Mouse (Mus musculus) splenic B cell, adult 2 months (primary cell): ENCODE data around the gene Prkag1.

Experiments used
- DNase-seq: peaks from one replicate; pipeline ENCODE4 v3.0.0-alpha.2; 2011; ENCODE audit warnings: low read depth, low spot score
- H3K27me3 ChIP-seq: 2 replicates; pipeline ENCODE4 v1.6.1; 2012; ENCODE audit warnings: mild to moderate bottlenecking, low read length, moderate library complexity, mixed read lengths; ENCODE audit not compliant: control insufficient read depth, poor library complexity, insufficient read depth, severe bottlenecking
- H3K36me3 ChIP-seq: 2 replicates; pipeline ENCODE4 v1.6.1; 2012; ENCODE audit warnings: mild to moderate bottlenecking, low read length, moderate library complexity, mixed read lengths; ENCODE audit not compliant: control insufficient read depth, poor library complexity, insufficient read depth, severe bottlenecking

Prkag1 gene

GRCm38 (mm10) chr15:98861701-98862410 lies 30.5 kb upstream of the Prkag1 start:
- no peaks in the 10 kb centered on the region for H3K27me3 ChIP-seq
- peaks cover 22% of the 10 kb centered on the region for H3K36me3 ChIP-seq
- no peak for DNase-seq

- DNase-seq, result no peak
- H3K27me3 ChIP-seq, result no peaks in the 10 kb centered on the region
- H3K36me3 ChIP-seq, result peaks cover 22% of the 10 kb centered on the region
Measured at GRCm38 (mm10) chr15:98860921-98861320, 29.6 kb upstream of the Prkag1 start.

GRCm38 (mm10) chr15:98859319-98860043 lies 28.2 kb upstream of the Prkag1 start:
- no peak for DNase-seq
- H3K36me3 ChIP-seq, result peaks cover 27% of the 10 kb centered on the region
- H3K27me3 ChIP-seq, result no peaks in the 10 kb centered on the region

DNA sequence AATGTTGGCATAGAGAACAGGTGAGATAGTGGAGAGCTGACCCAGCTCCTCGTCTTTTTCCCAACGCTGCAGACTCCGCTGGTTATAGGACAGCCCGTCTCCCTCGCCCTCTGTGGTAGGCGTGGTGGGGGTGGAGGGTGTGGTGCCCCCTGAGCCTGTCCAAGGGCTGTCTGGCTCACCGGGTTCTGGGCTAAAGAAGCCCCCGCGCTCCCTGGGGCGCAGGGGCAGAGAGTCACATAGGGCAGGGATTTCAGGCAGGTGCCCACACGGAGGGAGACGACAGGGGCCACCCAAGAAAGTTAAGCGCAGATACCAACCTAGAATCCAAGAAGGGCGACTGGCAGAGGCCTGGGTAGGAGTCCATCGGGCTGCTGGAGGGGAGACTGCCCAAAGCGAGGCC lies 22.9 kb upstream of the Prkag1 start:
- no peaks in the 10 kb centered on the region for H3K27me3 ChIP-seq
- H3K36me3 ChIP-seq, result peaks cover 20% of the 10 kb centered on the region
- no peak for DNase-seq

- no peak for DNase-seq
- peaks cover 23% of the 10 kb centered on the region for H3K36me3 ChIP-seq
- H3K27me3 ChIP-seq, result no peaks in the 10 kb centered on the region
Measured at GRCm38 (mm10) chr15:98853161-98853937, 22.0 kb upstream of the Prkag1 start.

DNA sequence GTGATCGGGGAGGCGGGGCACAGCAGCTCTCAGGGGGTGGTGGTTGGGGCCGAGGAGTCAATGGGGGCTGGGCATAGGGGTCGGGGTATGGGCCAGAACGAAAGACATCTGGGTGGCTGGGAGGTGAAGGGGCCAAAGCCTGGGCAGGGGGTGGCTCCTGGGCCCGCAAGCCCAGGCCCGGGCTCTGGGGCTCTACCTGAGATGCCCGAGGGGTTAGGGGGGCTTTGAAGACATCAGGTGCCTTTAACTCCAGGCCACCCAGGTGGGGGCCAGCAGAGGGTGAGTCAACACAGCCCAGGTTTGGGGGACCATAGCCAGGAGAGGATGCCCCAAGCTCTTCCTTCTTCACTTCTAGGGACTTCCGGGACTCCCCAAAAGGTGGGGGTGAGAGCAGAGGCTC lies 21.4 kb upstream of the Prkag1 start:
- no peak for DNase-seq
- no peaks in the 10 kb centered on the region for H3K27me3 ChIP-seq
- H3K36me3 ChIP-seq, result peaks cover 23% of the 10 kb centered on the region

GRCm38 (mm10) chr15:98852071-98852470 lies 20.8 kb upstream of the Prkag1 start:
- no peaks in the 10 kb centered on the region for H3K27me3 ChIP-seq
- no peak for DNase-seq
- peaks cover 23% of the 10 kb centered on the region for H3K36me3 ChIP-seq

GRCm38 (mm10) chr15:98851229-98851818 lies 20.0 kb upstream of the Prkag1 start:
- no peak for DNase-seq
- H3K27me3 ChIP-seq, result no peaks in the 10 kb centered on the region
- H3K36me3 ChIP-seq, result peaks cover 25% of the 10 kb centered on the region

DNA sequence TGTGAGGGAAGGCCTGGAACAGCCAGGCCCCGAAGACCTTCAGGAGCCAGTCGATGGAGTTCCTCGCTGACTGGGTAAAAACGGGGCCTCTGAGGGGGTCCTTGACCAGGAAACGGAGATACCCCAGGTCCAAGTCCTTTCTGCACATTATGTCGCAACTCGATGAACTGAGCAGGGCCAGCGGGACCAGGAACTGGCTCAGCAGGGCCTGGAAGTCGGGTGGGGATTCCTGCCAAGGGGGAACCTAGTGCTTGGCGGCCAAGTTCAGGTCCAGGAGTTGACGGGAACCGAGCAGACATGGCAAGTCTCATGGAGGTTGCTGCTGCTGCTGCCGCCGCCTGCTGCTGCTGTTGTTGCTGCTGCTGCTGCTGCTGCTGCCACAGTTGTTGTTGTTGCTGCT lies 19.3 kb upstream of the Prkag1 start:
- no peaks in the 10 kb centered on the region for H3K27me3 ChIP-seq
- H3K36me3 ChIP-seq, result peaks cover 24% of the 10 kb centered on the region
- no peak for DNase-seq

- DNase-seq, result no peak
- peaks cover 20% of the 10 kb centered on the region for H3K36me3 ChIP-seq
- H3K27me3 ChIP-seq, result no peaks in the 10 kb centered on the region
Measured at GRCm38 (mm10) chr15:98849956-98850600, 18.8 kb upstream of the Prkag1 start.

- H3K36me3 ChIP-seq, result peaks cover 20% of the 10 kb centered on the region
- no peak for DNase-seq
- H3K27me3 ChIP-seq, result no peaks in the 10 kb centered on the region
Measured at GRCm38 (mm10) chr15:98849165-98849564, 17.8 kb upstream of the Prkag1 start.

DNA sequence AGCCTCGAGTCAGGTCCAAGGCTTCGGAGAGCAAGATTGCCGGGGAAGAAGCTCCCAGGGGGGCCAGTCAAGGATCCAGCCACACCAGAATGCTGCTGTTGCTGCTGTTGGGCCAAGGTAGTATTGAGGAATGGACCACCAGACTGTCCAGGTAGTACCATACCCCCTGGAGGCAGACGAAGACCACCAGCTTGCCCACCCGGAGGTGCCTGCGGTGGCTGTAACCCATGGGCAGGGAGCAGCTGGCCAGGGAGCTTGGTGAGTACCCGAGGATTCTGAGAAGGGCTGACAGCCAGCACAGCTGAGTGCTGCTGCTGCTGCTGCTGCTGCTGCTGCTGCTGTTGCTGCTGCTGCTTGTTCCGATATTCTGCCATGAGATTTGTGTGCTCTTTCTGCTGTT lies 14.8 kb upstream of the Prkag1 start:
- no peak for DNase-seq
- Histone ChIP-seq H3K27me3 (no peaks in the 10 kb centered on the region), H3K36me3 (peaks cover 16% of the 10 kb centered on the region)

DNA sequence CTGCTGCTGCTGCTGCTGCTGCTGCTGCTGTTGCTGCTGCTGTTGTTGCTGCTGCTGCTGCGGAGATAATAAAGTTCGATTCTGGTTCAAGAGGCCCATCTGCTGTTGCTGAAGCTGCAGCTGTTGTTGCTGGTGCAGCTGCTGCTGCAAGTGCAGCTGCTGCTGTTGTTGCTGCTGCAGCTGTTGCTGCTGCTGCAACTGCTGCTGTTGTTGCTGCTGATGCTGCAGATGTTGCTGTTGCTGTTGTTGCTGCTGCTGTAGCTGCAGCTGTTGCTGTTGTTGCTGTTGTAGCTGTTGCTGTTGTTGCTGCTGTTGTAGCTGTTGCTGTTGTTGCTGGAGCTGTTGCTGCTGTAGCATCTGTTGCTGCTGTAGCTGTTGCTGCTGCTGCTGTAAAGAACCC lies 13.8 kb upstream of the Prkag1 start:
- H3K36me3 ChIP-seq, result peaks cover 13% of the 10 kb centered on the region
- H3K27me3 ChIP-seq, result no peaks in the 10 kb centered on the region
- DNase-seq, result no peak

- no peak for DNase-seq
- H3K27me3 ChIP-seq, result no peaks in the 10 kb centered on the region
- peaks cover 10% of the 10 kb centered on the region for H3K36me3 ChIP-seq
Measured at GRCm38 (mm10) chr15:98843595-98844223, 12.4 kb upstream of the Prkag1 start.
